Mouse (Mus musculus) spleen, adult 2 months (tissue): ENCODE data around the gene C1qtnf5.

ENCODE experiments used
- CTCF ChIP-seq: fragments of 200-500 bp; IDR thresholded peaks from 2 replicates; pipeline ENCODE4 v1.5.1; 2011; ENCODE audit warnings: mild to moderate bottlenecking, inconsistent platforms; ENCODE audit not compliant: insufficient read depth, insufficient read length, insufficient replicate concordance; ENCODE audit errors: extremely low read depth
- POLR2A ChIP-seq: fragments of 200-500 bp; IDR thresholded peaks from 2 replicates; pipeline ENCODE4 v1.6.1; 2011; ENCODE audit warnings: low read depth, low read length, inconsistent platforms

GRCm38 (mm10) chr9:44081581-44081980, 25.5 kb upstream of the C1qtnf5 start:
- TF ChIP-seq CTCF (no peak), POLR2A (no peak)
